ENCODE assay signal across 8 mouse cellular contexts in genomic region chr16:4541501-4542198, GRCm38 (mm10). TPM values are rescaled to one million over a fixed set of nuclear protein-coding genes. Genes with fewer than 3 reads are reported as not detected.
DNase-seq lines count a peak whose midpoint lies in the region; ATAC-seq lines count a peak whose summit lies in the region.

Srl (minus strand) TSS chr16:4541816.

- H3K4me1 ChIP-seq in heart, embryonic 14.5 days (ENCODE audit: control insufficient read depth in 2 of 2, insufficient read depth in 2 of 2, low read length in 2 of 2), result peaks cover 8 to 15% of the 10 kb centered on the region in 2 experiments
- H3K4me1 ChIP-seq in liver, embryonic 13.5 days (replicated peaks), result peaks cover 44% of the 10 kb centered on the region
- peaks cover 3% of the 10 kb centered on the region; the same call in 1 of the 2 replicates for H3K4me1 ChIP-seq in stomach, embryonic 16.5 days (ENCODE audit: control insufficient read depth, insufficient read depth, low read length)

- peak; percentile 99 for DNase-seq in c-Kit-negative CD71-positive TER-119-positive erythroid progenitor cells, embryonic 14.5 days (ENCODE audit: low read depth, low spot score)
- peak; percentile 99 for DNase-seq in fibroblast of lung, adult 2 months (ENCODE audit: low read depth)
- peak; percentile 100 for DNase-seq in kidney, postnatal 14 days
- DNase-seq in liver, embryonic 13.5 days, result peak; percentile 100
- peak; percentile 99 for DNase-seq in neural tube, embryonic 10.5 days (ENCODE audit: extremely low spot score, low spot score)

- peak within 1 kb of the TSS; percentile 49 to 57 for H3K4me3 ChIP-seq in heart, embryonic 14.5 days (ENCODE audit: control insufficient read depth in 1 of 2, insufficient read depth in 1 of 2, low read depth in 1 of 2, low read length in 2 of 2)
- H3K4me3 ChIP-seq in liver, embryonic 13.5 days (replicated peaks), result peak within 1 kb of the TSS; percentile 58
- peak within 1 kb of the TSS; percentile 57 for H3K4me3 ChIP-seq in stomach, embryonic 16.5 days (replicated peaks; ENCODE audit: low read length)

- no peaks in the 10 kb centered on the region for H3K9me3 ChIP-seq in heart, embryonic 14.5 days (ENCODE audit: control insufficient read depth, low read length)
- no peaks in the 10 kb centered on the region for H3K9me3 ChIP-seq in liver, embryonic 13.5 days (replicated peaks)
- no peaks in the 10 kb centered on the region for H3K9me3 ChIP-seq in stomach, embryonic 16.5 days (replicated peaks; ENCODE audit: control insufficient read depth, low read length)

- peak within 1 kb of the TSS; percentile 59 to 61 for H3K27ac ChIP-seq in heart, embryonic 14.5 days (replicated peaks in 1 of 2; ENCODE audit: control insufficient read depth in 1 of 2, insufficient read depth in 1 of 2, low read depth in 2 of 2, low read length in 2 of 2)
- peak within 1 kb of the TSS; percentile 64 for H3K27ac ChIP-seq in liver, embryonic 13.5 days
- peak within 1 kb of the TSS; percentile 13; the same call in 1 of the 2 replicates for H3K27ac ChIP-seq in stomach, embryonic 16.5 days (ENCODE audit: low read length)

- peak; percentile 97 for ATAC-seq in CD4-positive, CD25-positive, alpha-beta regulatory T cell, adult 4 months
- peak; percentile 99 for ATAC-seq in heart, embryonic 14.5 days (ENCODE audit: insufficient number of reproducible peaks, insufficient read depth, low FRiP score, low read depth)
- peak; percentile 93 for ATAC-seq in liver, embryonic 13.5 days (ENCODE audit: low read depth)
- peak; percentile 98 for ATAC-seq in stomach, embryonic 16.5 days (ENCODE audit: insufficient read depth, low FRiP score)

- H3K36me3 ChIP-seq in heart, embryonic 14.5 days (ENCODE audit: control insufficient read depth, insufficient read depth, low read length), result peaks cover 22% of the 10 kb centered on the region
- H3K36me3 ChIP-seq in liver, embryonic 13.5 days, result peaks cover 24% of the 10 kb centered on the region
- H3K36me3 ChIP-seq in stomach, embryonic 16.5 days (ENCODE audit: control insufficient read depth, insufficient read depth, low read length), result 0 out of 2 replicates have a peak, but pooled peaks cover 5% of the 10 kb centered on the region

- peak within 1 kb of the TSS; percentile 67 for H3K9ac ChIP-seq in heart, embryonic 14.5 days (ENCODE audit: low read length)
- H3K9ac ChIP-seq in liver, embryonic 13.5 days, result peak within 1 kb of the TSS; percentile 67
- H3K9ac ChIP-seq in stomach, embryonic 16.5 days (ENCODE audit: low read length), result peak within 1 kb of the TSS; percentile 77

- under 1% methylated on average over 43 of the region's 43 CpGs for WGBS in heart, embryonic 14.5 days
- under 1% methylated on average over 43 of the region's 43 CpGs for WGBS in liver, embryonic 13.5 days (ENCODE audit: insufficient replicate concordance)
- WGBS in stomach, embryonic 16.5 days, result under 1% methylated on average over 43 of the region's 43 CpGs

- peak within 1 kb of the TSS; percentile 62 for H3K4me2 ChIP-seq in heart, embryonic 14.5 days (ENCODE audit: low read length)
- peak within 1 kb of the TSS; percentile 75 for H3K4me2 ChIP-seq in liver, embryonic 13.5 days
- peak within 1 kb of the TSS; percentile 68 for H3K4me2 ChIP-seq in stomach, embryonic 16.5 days (ENCODE audit: low read depth, low read length)

- H3K27me3 ChIP-seq in heart, embryonic 14.5 days (ENCODE audit: control insufficient read depth, insufficient read depth, low read length), result no peaks in the 10 kb centered on the region
- no peaks in the 10 kb centered on the region for H3K27me3 ChIP-seq in liver, embryonic 13.5 days
- H3K27me3 ChIP-seq in stomach, embryonic 16.5 days (ENCODE audit: control insufficient read depth, insufficient read depth, low read length), result no peaks in the 10 kb centered on the region

RNA-seq across cellular contexts. Expression of gene Srl, which starts in this region (rescaled TPM):
- polyA plus RNA-seq in CD4-positive, CD25-positive, alpha-beta regulatory T cell, adult 4 months (2017; shearing (Covaris generic)), result under 1 TPM; 0.42 to 0.97 TPM
- polyA plus RNA-seq in heart, embryonic 14.5 days (2014; fragmentation: Nextera tagmentation; extraction: Ambion mirVana), result 259 and 288 TPM in 2 replicates
- polyA plus RNA-seq in liver, embryonic 13.5 days (2015; fragmentation: Nextera tagmentation; extraction: Ambion mirVana), result 3.1 and 3.2 TPM in 2 replicates
- 10.0 and 28.6 TPM in 2 replicates for polyA plus RNA-seq in stomach, embryonic 16.5 days (2015; fragmentation: Nextera tagmentation; extraction: Ambion mirVana)

Comparison
In these comparisons a context has a peak if more than half of its experiments do, and no peak if none do; other contexts are left out.
1. Peak in every context shown above with its lines: DNase-seq, ATAC-seq, H3K4me3 ChIP-seq and H3K27ac ChIP-seq.
2. Peak in ATAC-seq in CD4-positive, CD25-positive, alpha-beta regulatory T cell, adult 4 months; RNA of the gene not detected or under 1 TPM.
3. H3K27ac ChIP-seq: peak in every context shown above with its lines; median percentile 64 in liver, embryonic 13.5 days; 60 in heart, embryonic 14.5 days; 13 in stomach, embryonic 16.5 days.